Mouse (Mus musculus) MEL (cell line): ENCODE results near the gene Gm5485. TPM values are rescaled to one million over a fixed set of nuclear protein-coding genes. Genes with fewer than 3 reads are reported as not detected.

Experiments used
- DNase-seq: peaks from one replicate; pipeline ENCODE4 v3.0.0; 2011; ENCODE audit warnings: low read depth, low spot score
- H3K27ac ChIP-seq: 2 replicates; pipeline ENCODE4 v1.5.1; 2012; ENCODE audit warnings: low read depth, mild to moderate bottlenecking, control low read depth, low read length, moderate library complexity; ENCODE audit not compliant: control insufficient read depth
- H3K27me3 ChIP-seq, 2 experiments: fragments of 150-350 bp in 1 of 2; sonication (generic) in 1 of 2; 2 replicates each; pipeline ENCODE4 v1.6.1; 2012; ENCODE audit warnings: low read length in 2 of 2, mild to moderate bottlenecking in 2 of 2, improper control_type of control experiment in 1 of 2, moderate library complexity in 1 of 2; ENCODE audit not compliant: insufficient read depth in 2 of 2, control insufficient read depth in 1 of 2
- H3K36me3 ChIP-seq, 2 experiments: 2 replicates each; pipeline ENCODE4 v1.6.1; 2012 to 2014; ENCODE audit warnings: low read length in 2 of 2, improper control_type of control experiment in 1 of 2, inconsistent platforms in 1 of 2, mild to moderate bottlenecking in 1 of 2; ENCODE audit not compliant: insufficient read depth in 2 of 2, control insufficient read depth in 1 of 2
- H3K4me1 ChIP-seq, 2 experiments: fragments of 150-350 bp in 1 of 2; sonication (generic) in 1 of 2; 2 replicates each; pipeline ENCODE4 v1.6.1; 2012; ENCODE audit warnings: low read length in 2 of 2, improper control_type of control experiment in 1 of 2, mild to moderate bottlenecking in 1 of 2; ENCODE audit not compliant: insufficient read depth in 2 of 2, control insufficient read depth in 1 of 2
- H3K4me3 ChIP-seq, 2 experiments: fragments of 150-350 bp in 1 of 2; sonication (generic) in 1 of 2; 2 replicates each; pipeline ENCODE4 v1.5.1; 2012; ENCODE audit warnings: low read depth in 2 of 2, low read length in 2 of 2, mild to moderate bottlenecking in 2 of 2, moderate library complexity in 2 of 2, control low read depth in 1 of 2, improper control_type of control experiment in 1 of 2; ENCODE audit not compliant: control insufficient read depth in 1 of 2, insufficient read depth in 1 of 2
- H3K79me2 ChIP-seq: 2 replicates; pipeline ENCODE4 v1.6.1; 2012; ENCODE audit warnings: mild to moderate bottlenecking, low read length, moderate library complexity; ENCODE audit not compliant: control insufficient read depth, poor library complexity, insufficient read depth
- H3K9ac ChIP-seq: 2 replicates; pipeline ENCODE4 v1.6.1; 2012; ENCODE audit warnings: low read depth, mild to moderate bottlenecking, control low read depth, low read length, moderate library complexity; ENCODE audit not compliant: control insufficient read depth, poor library complexity, severe bottlenecking
- H3K9me3 ChIP-seq: fragments of 150-350 bp; sonication (generic); replicated peaks from 2 replicates; pipeline ENCODE4 v1.6.1; 2012; ENCODE audit warnings: mild to moderate bottlenecking, low read length, improper control_type of control experiment, moderate library complexity; ENCODE audit not compliant: insufficient read depth
- BHLHE40 ChIP-seq: IDR thresholded peaks from 2 replicates; pipeline ENCODE4 v1.6.1; 2012; ENCODE audit warnings: low read depth, mild to moderate bottlenecking, inconsistent platforms, low read length, improper control_type of control experiment, borderline replicate concordance
- CHD1 ChIP-seq: IDR thresholded peaks from 2 replicates; pipeline ENCODE4 v1.6.1; 2012; ENCODE audit warnings: low read depth, mild to moderate bottlenecking, inconsistent platforms, low read length, improper control_type of control experiment
- CHD2 ChIP-seq: IDR thresholded peaks from 2 replicates; pipeline ENCODE4 v1.6.1; 2011; ENCODE audit warnings: low read length, improper control_type of control experiment
- E2F4 ChIP-seq: IDR thresholded peaks from 2 replicates; pipeline ENCODE4 v1.6.1; 2011; ENCODE audit warnings: low read depth, low read length, improper control_type of control experiment, borderline replicate concordance
- EP300 ChIP-seq, 2 experiments: IDR thresholded peaks; 2 replicates each; pipeline ENCODE4 v1.6.1; 2011; ENCODE audit warnings: improper control_type of control experiment in 2 of 2, low read length in 2 of 2, low read depth in 1 of 2, mild to moderate bottlenecking in 1 of 2
- ETS1 ChIP-seq: IDR thresholded peaks from 2 replicates; pipeline ENCODE4 v1.6.1; 2012; ENCODE audit warnings: low read depth, mild to moderate bottlenecking, inconsistent platforms, low read length, improper control_type of control experiment, moderate library complexity
- GABPA ChIP-seq: IDR thresholded peaks from 2 replicates; pipeline ENCODE4 v1.6.1; 2012; ENCODE audit warnings: low read depth, mild to moderate bottlenecking, inconsistent platforms, low read length, improper control_type of control experiment, moderate library complexity
- GATA1 ChIP-seq: IDR thresholded peaks from 2 replicates; pipeline ENCODE4 v1.6.1; 2011; ENCODE audit warnings: low read depth, low read length, improper control_type of control experiment
- HCFC1 ChIP-seq: IDR thresholded peaks from 2 replicates; pipeline ENCODE4 v1.6.1; 2012; ENCODE audit warnings: low read depth, mild to moderate bottlenecking, inconsistent platforms, low read length, improper control_type of control experiment, moderate library complexity
- KAT2A ChIP-seq: conservative IDR thresholded peaks from 2 replicates; pipeline ENCODE4 v1.6.1; 2012; ENCODE audit warnings: low read depth, low read length, improper control_type of control experiment, inconsistent platforms
- MAFK ChIP-seq: IDR thresholded peaks from 2 replicates; pipeline ENCODE4 v1.6.1; 2011; ENCODE audit warnings: low read depth, mild to moderate bottlenecking, low read length, improper control_type of control experiment, borderline replicate concordance
- MAX ChIP-seq: IDR thresholded peaks from 2 replicates; pipeline ENCODE4 v1.6.1; 2011; ENCODE audit warnings: low read length, improper control_type of control experiment
- MEF2A ChIP-seq: IDR thresholded peaks from 2 replicates; pipeline ENCODE4 v1.6.1; 2014; ENCODE audit warnings: low read depth, mild to moderate bottlenecking, inconsistent platforms, low read length, improper control_type of control experiment; ENCODE audit not compliant: poor library complexity, insufficient replicate concordance, severe bottlenecking; ENCODE audit errors: extremely low read depth
- MYC ChIP-seq: IDR thresholded peaks from 2 replicates; pipeline ENCODE4 v1.6.1; 2011; ENCODE audit warnings: low read depth, mild to moderate bottlenecking, low read length, improper control_type of control experiment, moderate library complexity
- NELFE ChIP-seq: IDR thresholded peaks from 2 replicates; pipeline ENCODE4 v1.6.1; 2011; ENCODE audit warnings: low read depth, low read length, improper control_type of control experiment
- NRF1 ChIP-seq: IDR thresholded peaks from 2 replicates; pipeline ENCODE4 v1.6.1; 2014; ENCODE audit warnings: low read depth, mild to moderate bottlenecking, inconsistent platforms, low read length, improper control_type of control experiment, moderate library complexity; ENCODE audit not compliant: poor library complexity, insufficient read depth, severe bottlenecking
- POLR2A ChIP-seq, 2 experiments: IDR thresholded peaks; 2 replicates each; pipeline ENCODE4 v1.6.1; 2011 to 2012; ENCODE audit warnings: low read length in 2 of 2, mild to moderate bottlenecking in 2 of 2, control low read depth in 1 of 2, improper control_type of control experiment in 1 of 2, low read depth in 1 of 2, moderate library complexity in 1 of 2; ENCODE audit not compliant: control insufficient read depth in 1 of 2, insufficient read depth in 1 of 2, poor library complexity in 1 of 2
- POLR2AphosphoS5 ChIP-seq: IDR thresholded peaks from 2 replicates; pipeline ENCODE4 v1.6.1; 2012; ENCODE audit warnings: low read depth, borderline replicate concordance, mild to moderate bottlenecking, inconsistent platforms, low read length, moderate library complexity, mixed read lengths
- RAD21 ChIP-seq: IDR thresholded peaks from 2 replicates; pipeline ENCODE4 v1.6.1; 2011; ENCODE audit warnings: mild to moderate bottlenecking, low read depth, low read length, improper control_type of control experiment
- RCOR1 ChIP-seq: IDR thresholded peaks from 2 replicates; pipeline ENCODE4 v1.6.1; 2012; ENCODE audit warnings: low read depth, mild to moderate bottlenecking, inconsistent platforms, low read length, improper control_type of control experiment
- TAL1 ChIP-seq: IDR thresholded peaks from 2 replicates; pipeline ENCODE4 v1.6.1; 2012; ENCODE audit warnings: mild to moderate bottlenecking, inconsistent platforms, low read length, moderate library complexity, mixed read lengths
- TCF12 ChIP-seq: IDR thresholded peaks from 2 replicates; pipeline ENCODE4 v1.6.1; 2014; ENCODE audit warnings: low read depth, mild to moderate bottlenecking, inconsistent platforms, low read length, improper control_type of control experiment, moderate library complexity
- USF1 ChIP-seq: IDR thresholded peaks from 2 replicates; pipeline ENCODE4 v1.6.1; 2014; ENCODE audit warnings: low read depth, mild to moderate bottlenecking, inconsistent platforms, low read length, improper control_type of control experiment, moderate library complexity
- USF2 ChIP-seq, 2 experiments: IDR thresholded peaks; 2 replicates each; pipeline ENCODE4 v1.6.1; 2011 to 2012; ENCODE audit warnings: improper control_type of control experiment in 2 of 2, low read length in 2 of 2, borderline replicate concordance in 1 of 2, inconsistent platforms in 1 of 2, low read depth in 1 of 2, mild to moderate bottlenecking in 1 of 2; ENCODE audit not compliant: insufficient read depth in 1 of 2
- ZKSCAN1 ChIP-seq: IDR thresholded peaks from 2 replicates; pipeline ENCODE4 v1.6.1; 2012; ENCODE audit warnings: low read depth, mild to moderate bottlenecking, inconsistent platforms, low read length, improper control_type of control experiment, moderate library complexity
- ZMIZ1 ChIP-seq: IDR thresholded peaks from 2 replicates; pipeline ENCODE4 v1.6.1; 2012; ENCODE audit warnings: low read depth, mild to moderate bottlenecking, inconsistent platforms, low read length, improper control_type of control experiment, moderate library complexity
- ZNF384 ChIP-seq: IDR thresholded peaks from 2 replicates; pipeline ENCODE4 v1.6.1; 2012; ENCODE audit warnings: low read depth, mild to moderate bottlenecking, inconsistent platforms, low read length, improper control_type of control experiment
- polyA plus RNA-seq, 2 experiments: library from polyadenylated mRNA; stranded (reverse) in 1 of 2; unstranded in 1 of 2; fragments of >175 nt in 1 of 2; fragments of >200 nt in 1 of 2; gene quantifications; 2 replicates each; pipeline versions ENCODE4 v1.2.1 to v1.2.4; 2012; ENCODE audit warnings: low replicate concordance in 2 of 2, low read depth in 1 of 2; ENCODE audit not compliant: insufficient read length in 2 of 2, insufficient read depth in 1 of 2, missing spikeins in 1 of 2
- total RNA-seq: library from RNA; depleted of rRNA; stranded (reverse); fragments of 300-350 nt; gene quantifications from 2 replicates; pipeline ENCODE4 v1.2.3, GENCODE M21; 2012

Gene Gm5485
- total and polyA plus RNA-seq, 3 experiments = not detected

GRCm38 (mm10) chr16:48446161-48446925 is 34.1 kb upstream of the Gm5485 start:
- Histone ChIP-seq H3K27ac (no peak overlapping the region), H3K9ac (no peak overlapping the region), H3K9me3 (no peaks in the 10 kb centered on the region), H3K79me2 (no peaks in the 10 kb centered on the region), H3K4me3 (no peak overlapping the region), H3K4me1 (no peaks in the 10 kb centered on the region), H3K36me3 (no peaks in the 10 kb centered on the region), H3K27me3 (no peaks in the 10 kb centered on the region)
- TF ChIP-seq ETS1 = no peak
- TF ChIP-seq RAD21 = no peak
- no peak for TF ChIP-seq GATA1
- TF ChIP-seq NELFE = no peak
- no peak for TF ChIP-seq KAT2A
- TF ChIP-seq ZMIZ1 = no peak
- no peak for TF ChIP-seq TAL1
- TF ChIP-seq E2F4 = no peak
- no peak for TF ChIP-seq MEF2A
- TF ChIP-seq BHLHE40 = no peak
- TF ChIP-seq CHD1 = no peak
- TF ChIP-seq USF1 = no peak
- TF ChIP-seq TCF12 = no peak
- no peak for TF ChIP-seq NRF1
- no peak for DNase-seq

DNA sequence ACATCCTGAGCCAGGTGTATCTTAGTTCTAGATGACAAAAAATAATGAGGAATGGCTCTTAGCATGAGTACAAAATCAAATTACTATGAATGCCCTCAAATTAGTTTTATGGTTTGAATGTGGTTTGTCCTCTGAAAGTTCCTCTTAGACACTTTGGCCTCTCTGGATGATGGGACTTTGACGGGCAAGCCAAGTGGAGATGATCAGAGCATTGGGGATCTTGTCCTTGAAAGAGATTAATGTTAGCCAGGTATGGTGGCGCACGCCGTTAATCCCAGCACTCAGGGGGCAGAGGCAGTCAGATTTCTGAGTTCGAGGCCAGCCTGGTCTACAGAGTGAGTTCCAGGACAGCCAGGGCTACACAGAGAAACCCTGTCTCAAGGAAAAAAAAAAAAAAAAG is 32.4 kb upstream of the Gm5485 start:
- Histone ChIP-seq H3K79me2 (no peaks in the 10 kb centered on the region), H3K4me1 (no peaks in the 10 kb centered on the region), H3K9ac (no peak overlapping the region), H3K4me3 (no peak overlapping the region), H3K36me3 (no peaks in the 10 kb centered on the region), H3K27me3 (no peaks in the 10 kb centered on the region), H3K9me3 (no peaks in the 10 kb centered on the region), H3K27ac (no peak overlapping the region)
- no peak for TF ChIP-seq ZKSCAN1
- no peak for TF ChIP-seq CHD2
- TF ChIP-seq TCF12 = no peak
- TF ChIP-seq HCFC1 = no peak
- TF ChIP-seq POLR2A (IDR thresholded peaks at IDR 0.05; ENCODE audit: control insufficient read depth in 1 of 2, insufficient read depth in 1 of 2, low read depth in 1 of 2, low read length in 2 of 2, poor library complexity in 1 of 2) = no peak
- TF ChIP-seq USF2 (IDR thresholded peaks at IDR 0.05; ENCODE audit: borderline replicate concordance in 1 of 2, insufficient read depth in 1 of 2, low read depth in 1 of 2, low read length in 2 of 2) = no peak
- no peak for TF ChIP-seq GABPA
- TF ChIP-seq ZNF384 = no peak
- TF ChIP-seq EP300 (IDR thresholded peaks at IDR 0.05; ENCODE audit: low read depth in 1 of 2, low read length in 2 of 2) = no peak
- no peak for TF ChIP-seq ETS1
- no peak for TF ChIP-seq RCOR1
- no peak for TF ChIP-seq MAFK
- no peak for TF ChIP-seq MAX
- TF ChIP-seq POLR2AphosphoS5 = no peak
- no peak for TF ChIP-seq MYC
- no peak for DNase-seq
